Mouse (Mus musculus) hematopoietic stem cell, adult 5-6 weeks (primary cell): ENCODE data around the gene Stox1. TPM values are rescaled to one million over a fixed set of nuclear protein-coding genes. Genes with fewer than 3 reads are reported as not detected.
"Not testable (repeated sequence)": the region's sequence is repeated elsewhere in the genome, so short reads cannot be mapped to it uniquely, and the experiment has no call there.

Source experiments
- ATAC-seq, 2 experiments: fragments of 125-278 bp in 1 of 2; replicated peaks in 1 of 2; 2 replicates each; pipeline ENCODE4 v1.8.0; 2016 to 2017; ENCODE audit warnings: inconsistent platforms in 2 of 2, mild to moderate bottlenecking in 2 of 2, moderate number of reproducible peaks in 2 of 2, low read depth in 1 of 2, moderate TSS enrichment in 1 of 2; ENCODE audit not compliant: low FRiP score in 2 of 2, poor library complexity in 2 of 2, severe bottlenecking in 2 of 2, insufficient read depth in 1 of 2, low TSS enrichment in 1 of 2
- total RNA-seq: library from RNA; stranded (forward); fragments of 172-1452, 232-1000 nt; gene quantifications from 2 replicates; pipeline ENCODE4 v1.2.3, GENCODE M21; 2017

Stox1 gene
- total RNA-seq, result 3.3 and 4.3 TPM in 2 replicates

DNA sequence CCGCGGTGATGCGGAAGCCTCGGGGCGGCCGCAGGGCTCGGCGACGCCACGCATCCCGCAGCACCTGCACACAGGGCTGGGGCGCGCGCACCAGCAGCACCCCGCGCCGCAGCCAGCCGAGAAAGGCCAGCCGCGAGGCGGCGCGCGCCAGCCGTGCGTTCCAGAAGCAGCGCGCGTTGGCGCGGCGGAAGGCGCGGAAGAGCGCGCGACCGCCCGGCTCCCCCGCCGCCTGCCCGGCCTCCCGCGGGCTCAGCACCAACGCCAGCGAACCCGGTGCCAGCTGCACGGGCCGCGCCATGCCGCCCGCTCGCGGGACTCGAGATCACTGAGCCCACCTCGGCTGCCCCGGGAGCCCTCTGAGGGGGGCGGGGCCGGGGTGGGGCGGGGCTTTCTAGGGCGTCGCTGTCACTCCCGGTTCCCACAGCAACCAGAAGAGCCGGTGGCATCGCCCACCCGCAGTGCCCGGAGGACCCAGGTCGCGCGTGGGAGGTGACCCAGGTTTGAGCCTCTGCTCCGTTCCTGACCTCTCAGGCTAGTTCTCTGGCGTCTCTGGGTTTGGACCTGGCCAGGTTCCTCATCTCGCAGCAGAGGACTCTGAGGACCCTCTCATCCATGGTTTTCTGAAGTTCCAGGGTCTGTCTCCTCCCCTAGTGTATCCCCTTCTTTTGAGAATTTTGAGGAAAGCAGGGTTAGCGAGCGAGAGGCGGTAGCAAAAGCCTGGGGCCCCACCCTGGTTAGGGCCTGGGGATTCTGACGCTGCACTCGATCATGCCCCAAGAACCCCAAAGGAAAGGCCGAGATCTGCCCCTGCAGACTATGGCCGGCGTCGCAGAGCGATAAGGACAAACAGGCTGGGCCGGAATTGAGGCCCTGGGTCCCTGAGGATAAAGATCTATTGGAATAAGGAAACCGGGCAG is at the start of gene Stox1:
Gene Stox1, minus strand, starts transcription at position 358 of the 917 bp plus-strand sequence.
- ATAC-seq, result peak; percentile 27 to 49; a peak in 3 of 4 replicates

DNA sequence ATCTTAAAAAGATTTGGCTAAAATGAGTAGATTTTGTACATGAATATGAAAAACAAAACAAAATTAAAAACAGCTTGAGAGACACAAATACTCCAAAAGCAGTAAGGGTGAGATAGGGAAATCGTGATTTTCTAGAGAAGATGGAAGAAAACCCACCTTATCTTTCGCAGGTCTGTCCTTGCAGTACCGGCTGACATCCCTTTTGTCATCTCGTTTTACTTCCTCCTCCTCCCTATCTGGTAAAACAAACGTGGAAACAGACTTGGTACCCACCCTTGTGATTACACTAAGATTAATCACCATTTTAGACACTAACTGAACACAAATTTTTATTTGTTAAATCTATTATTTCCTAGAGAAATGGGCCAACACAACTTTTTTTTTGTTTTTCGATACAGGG is 24.9 kb upstream of the Stox1 start:
- ATAC-seq, result no peak

DNA sequence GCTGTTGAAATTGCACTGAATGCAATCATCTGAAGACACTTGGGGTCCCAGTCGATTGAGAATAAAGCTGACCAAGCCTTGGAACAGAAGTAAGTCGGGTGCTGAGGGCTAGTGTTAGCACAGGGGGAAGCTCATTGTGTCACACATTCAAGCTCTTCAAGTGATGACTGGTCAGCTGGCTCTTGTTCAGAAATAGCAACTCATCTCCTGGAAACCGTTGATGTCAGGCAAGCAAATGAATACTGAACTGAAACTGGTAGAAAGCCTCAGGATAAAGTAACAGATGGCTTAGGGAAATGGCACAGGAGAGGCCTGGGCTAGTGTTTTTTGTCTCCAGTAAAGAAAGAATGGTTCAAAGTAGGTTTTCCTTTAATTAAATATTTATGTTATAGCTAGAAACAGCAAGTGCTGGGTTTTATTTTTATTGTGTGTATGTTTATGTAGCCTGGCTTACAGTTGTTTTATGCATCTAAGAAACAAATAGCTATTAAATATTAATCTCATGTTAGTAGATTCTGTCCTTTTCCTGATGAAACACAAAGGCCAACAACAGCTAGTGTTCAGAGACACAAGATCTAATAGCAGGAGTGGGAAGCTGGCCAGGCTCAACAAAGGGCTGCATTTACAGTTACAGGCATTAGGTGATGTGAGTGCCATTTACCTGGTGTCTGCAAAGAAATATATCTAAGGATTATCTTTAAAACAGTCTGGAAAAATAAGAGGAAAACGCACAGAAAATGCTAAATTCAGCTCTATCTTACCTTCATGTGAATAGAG is 14.2 kb upstream of the Stox1 start:
- no peak for ATAC-seq

DNA sequence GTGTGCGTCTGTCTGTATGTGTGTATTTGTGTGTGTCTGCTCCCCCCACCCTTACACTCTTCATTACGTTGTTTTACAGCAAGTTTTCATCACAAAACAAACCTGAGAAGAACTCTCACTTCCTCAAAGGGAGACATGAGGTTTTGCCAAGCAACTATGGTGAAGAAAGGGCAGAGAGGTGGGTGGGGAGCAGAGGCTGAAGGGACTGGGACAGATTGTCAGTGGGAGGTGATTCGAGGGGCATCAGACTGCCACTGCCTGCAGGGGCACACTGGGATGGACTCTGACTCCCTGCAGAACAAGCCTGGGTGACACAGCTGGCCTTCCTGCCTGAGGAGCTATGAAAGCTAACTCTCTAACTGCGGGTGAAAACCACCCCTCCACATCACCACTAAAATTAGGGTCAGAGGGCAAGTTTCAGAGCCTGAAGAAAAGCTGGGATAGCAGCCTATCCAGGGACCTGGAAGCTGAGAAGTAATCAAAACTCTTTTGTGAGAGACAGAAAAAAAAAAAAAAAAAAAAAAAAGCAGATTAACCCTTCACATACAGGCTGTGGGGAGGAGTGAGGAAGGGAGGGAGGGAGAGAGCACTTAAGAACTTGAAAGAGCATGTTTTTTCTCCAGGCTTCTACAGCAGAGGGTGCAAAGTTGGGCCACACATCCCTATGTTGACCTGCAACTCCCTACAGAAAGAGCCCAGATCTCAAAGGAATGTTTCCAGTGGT is 11.2 kb upstream of the Stox1 start:
- ATAC-seq, result no peak

DNA sequence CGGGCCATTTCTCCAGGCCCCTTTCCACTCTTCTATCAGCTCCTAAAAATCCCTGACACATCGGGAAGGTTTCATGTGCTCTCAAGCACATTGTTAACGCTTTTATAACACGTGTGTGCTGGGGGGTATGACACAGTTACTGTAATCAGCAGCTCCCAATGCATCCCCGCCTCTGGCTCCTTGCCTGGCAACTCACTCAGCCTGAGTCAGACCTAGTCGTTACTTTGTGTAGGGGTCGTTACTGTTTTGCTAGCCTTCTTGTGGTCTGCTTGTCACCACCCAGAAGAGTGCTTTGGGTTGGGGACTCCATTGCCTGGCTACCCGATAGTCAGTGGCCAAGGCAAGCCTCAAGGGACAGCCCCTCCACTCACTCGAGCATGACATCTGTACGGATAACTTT is 4.9 kb upstream of the Stox1 start:
- no peak for ATAC-seq

DNA sequence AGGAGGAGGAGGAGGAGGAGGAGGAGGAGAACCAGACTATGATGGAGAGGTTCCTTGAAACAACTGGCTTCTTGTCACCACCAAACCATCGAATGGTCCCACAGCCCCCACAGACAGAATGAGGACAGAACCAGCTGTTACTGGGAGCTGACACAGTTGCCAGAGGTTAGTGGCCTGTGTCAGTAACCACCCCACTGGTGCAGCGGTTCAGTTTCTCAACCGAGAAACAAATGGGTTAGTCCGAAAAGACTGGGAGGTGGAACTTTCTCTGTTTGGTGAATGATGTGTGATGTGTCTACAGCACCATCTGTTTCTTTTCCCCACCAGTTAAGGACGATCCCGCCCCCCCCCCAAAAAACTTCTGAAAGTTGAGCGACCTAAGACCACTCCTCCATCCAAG is 992 bp downstream of the Stox1 start:
- 0 out of 4 replicates have a peak, but pooled peaks of 1 of the 2 experiments have one; percentile 29 for ATAC-seq

DNA sequence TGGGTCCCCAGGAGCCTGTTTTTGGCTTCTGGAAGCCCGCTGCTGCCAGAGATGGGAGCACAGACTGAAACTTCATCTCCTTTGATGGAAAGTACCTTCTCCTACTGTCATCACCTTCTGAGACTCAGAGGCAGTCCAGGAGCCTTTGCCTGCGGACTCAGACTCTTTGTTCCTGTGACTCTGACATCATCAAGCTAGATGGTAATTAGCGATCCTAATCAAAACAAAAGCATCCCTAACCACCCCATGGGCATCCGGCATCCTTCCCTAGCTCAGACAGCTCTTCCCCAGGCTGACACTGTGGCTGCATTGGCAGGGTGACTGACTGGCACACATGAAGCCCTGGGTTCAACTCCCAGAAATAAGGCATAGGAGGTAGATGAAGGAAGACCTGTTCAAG is 3.2 kb downstream of the Stox1 start:
- ATAC-seq, result no peak

DNA sequence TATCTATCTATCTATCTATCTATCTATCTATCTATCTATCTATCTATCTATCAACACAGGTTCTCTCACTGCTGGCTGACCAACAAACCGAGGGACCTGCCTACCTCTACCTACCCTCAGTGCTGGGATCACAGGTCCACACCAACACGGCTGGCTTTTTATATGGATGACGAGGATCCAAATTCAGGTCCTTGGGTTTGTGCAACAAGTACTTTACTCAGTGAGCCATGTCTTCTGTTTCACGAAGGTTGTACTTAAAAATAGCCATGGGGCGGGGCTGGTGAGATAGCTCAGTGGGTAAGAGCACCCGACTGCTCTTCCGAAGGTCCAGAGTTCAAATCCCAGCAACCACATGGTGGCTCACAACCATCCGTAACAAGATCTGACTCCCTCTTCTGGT is 5.4 kb downstream of the Stox1 start:
- ATAC-seq, result not testable (repeated sequence)

DNA sequence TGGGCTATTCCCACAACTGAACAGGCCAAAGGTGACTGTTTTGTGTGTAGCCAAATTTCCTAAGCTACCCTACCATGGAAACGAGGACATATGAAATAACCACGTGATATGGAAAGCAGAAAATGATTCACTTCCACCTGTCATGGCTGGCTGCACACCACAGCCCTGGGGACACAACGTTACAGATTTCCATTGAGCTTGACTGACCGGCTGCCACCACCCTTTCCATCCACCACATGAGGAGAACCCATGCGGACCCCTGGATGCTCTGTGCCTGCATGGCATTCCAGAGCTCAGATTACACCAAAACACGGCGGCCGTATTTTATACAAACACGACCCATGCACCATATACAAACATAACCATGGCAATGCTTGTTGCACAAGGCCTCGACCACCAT is 12.5 kb downstream of the Stox1 start:
- ATAC-seq, result no peak

DNA sequence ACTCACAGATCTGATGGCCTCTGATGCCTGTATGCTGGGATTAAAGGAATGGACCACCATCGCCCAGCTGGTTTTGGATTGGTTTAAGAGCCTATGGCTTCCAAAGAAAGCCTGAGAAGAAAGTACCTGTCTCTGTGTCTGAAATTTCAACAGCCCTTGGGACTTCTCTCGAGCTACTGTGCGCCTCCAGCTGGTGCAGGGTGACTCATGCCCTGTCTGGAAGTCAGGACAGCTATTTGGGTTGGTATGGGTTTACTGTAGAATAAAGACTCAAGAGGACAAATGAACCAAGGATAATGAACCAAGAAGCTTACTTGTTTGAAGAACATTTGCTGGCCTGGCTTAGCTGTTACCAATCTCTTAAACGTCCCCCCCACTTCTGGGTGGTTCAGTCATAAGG is 22.3 kb downstream of the Stox1 start:
- no peak for ATAC-seq

DNA sequence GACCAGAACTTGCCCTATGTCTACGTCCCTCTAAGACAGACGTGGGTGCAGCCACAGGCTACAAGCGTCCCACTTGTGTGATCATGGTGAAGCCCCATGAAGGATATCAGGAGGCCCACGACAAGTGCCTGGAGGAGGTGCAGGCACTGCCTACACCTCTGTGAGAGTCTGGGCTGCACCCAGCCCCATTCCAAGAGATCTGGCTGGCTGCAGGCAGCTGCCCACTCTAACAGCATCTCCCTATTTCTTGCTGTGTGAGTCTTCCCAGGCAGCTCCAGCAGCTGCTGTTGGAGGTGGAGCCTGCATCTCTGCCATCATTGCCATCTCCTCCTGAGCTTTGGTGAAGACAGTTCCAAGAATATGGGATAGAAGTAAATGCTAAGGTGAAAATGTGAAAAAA is 23.5 kb downstream of the Stox1 start:
- ATAC-seq, result no peak

DNA sequence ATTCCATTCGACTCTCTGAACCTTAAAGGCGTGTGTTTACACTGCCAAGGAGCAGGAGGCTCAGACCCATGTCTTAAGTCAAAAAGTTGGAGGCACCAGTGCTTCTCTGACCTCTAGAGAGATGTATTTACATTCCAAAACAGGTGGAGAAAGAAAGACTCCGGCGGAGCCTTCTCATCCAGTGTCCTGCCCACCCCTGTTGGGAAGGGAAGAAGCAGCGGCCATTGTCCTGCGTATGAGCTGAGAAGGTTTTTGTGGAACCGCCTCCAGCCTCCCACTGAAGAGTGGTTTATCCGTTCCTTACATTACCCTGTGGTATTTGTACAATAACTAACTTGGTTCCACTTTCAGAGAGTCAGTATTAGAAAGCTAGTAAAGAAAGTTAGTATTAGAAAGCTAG is 33.2 kb downstream of the Stox1 start:
- no peak for ATAC-seq

DNA sequence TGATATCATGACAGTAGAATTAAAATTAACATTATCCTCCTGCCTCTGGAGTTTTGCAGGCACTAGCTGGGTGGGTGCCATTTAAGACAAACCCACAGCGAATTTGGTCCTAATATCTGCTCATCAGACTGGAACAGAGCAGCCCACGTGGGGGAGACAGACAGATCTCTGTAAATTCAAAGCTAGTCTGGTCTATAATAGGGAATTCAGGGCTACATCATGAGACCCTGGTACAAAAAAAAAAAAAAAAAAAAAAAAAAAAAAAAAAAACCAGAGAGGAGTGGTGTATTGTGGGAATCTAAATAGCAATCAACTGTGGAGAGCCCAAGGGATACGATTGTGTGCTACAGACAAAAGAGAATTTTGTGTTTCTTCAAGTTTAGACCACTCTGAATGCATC is 33.7 kb downstream of the Stox1 start:
- ATAC-seq, result no peak

DNA sequence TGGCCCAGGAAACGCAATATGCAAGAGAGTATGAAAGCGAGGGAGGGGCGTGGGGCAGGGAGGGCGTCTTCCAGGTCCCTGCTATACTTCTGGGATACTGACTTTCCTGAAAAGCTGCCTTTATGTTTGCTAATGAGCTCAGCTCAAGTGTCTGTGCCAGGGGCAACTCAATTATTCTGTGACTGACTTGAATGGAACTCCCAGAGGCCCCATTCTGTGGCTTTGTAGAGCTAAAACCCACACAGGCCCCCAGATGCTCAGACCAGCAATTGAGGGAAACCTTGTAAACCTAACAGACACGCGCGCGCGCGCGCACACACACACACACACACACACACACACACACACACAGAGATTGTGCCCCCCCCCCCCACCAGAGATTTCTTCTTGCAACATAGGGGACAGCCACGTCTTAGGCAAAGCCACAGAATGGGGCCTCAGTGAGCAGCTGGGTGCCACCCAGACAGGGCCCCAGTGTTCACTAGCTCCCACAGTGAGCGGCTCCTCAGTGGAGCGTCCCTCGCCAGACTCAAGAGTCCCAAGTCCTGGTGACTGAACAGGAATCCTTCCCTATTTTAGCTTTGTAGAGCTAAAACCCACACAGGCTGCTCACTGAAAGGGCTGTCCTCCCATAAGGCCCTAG is 38.8 kb downstream of the Stox1 start:
- ATAC-seq, result no peak

DNA sequence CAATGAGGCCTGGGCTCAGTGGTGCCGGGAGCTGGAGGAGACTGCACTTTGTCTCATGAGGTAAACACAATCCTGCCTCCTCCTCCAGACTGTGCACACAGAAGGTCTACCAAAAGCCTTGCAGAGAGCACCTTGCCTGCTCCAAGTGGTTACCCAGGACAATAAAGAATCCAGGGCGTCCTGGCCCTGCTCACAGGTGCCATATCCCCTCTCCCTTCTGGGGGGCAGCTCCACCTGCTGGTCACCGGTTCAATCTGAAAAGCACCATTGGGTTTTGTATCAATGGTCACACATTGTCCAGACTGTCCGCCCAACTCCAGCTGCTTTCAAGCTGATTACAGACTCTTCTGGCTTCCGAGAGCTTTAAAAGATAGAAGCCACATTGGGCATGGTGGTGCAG is 42.9 kb downstream of the Stox1 start:
- peak in 1 of 2 experiments; percentile 51; a peak in 2 of 4 replicates for ATAC-seq

DNA sequence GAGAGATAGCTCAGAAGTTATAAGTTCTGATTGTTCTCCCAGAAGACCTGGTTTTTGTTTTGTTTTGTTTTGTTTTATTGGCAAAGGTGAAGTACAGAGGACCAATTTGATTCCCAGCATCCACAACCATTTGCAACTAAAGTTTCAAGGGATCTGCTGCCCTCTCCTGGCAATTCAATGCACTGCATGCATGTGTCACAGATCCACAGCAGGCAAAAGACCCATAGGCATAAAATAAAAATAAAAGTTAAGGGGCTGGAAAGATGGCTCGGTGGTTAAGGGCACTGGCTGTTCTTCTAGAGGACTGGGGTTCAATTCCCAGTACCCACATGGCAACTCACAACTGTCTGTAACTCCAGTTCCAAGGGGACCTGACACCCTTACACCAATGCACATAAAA is 46.1 kb downstream of the Stox1 start:
- no peak for ATAC-seq

DNA sequence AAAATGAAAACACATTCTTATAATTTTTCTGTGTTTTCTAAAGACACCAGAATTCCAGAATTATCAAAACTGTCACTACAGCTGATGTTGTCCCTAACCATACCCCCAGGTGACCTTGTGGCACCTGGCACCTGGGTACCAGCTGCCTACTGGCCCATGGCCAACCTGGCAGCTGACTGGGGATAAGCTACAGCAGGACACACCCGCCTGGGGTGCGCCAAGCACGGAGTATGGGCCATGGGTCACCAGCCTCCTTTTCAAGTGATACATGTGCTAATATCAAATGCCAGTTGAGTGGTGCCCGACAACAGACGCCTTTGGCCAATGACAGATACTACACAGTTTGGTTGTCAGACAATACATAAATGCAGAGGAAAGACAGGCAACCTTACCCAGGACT is 48.6 kb downstream of the Stox1 start:
- ATAC-seq, result no peak
